Mouse (Mus musculus) bone marrow macrophage, adult 2 months (primary cell): Measurements from ENCODE around the gene Gm20422.

Experiments
- CTCF ChIP-seq: IDR thresholded peaks from 2 replicates; pipeline ENCODE4 v1.5.1; 2012; ENCODE audit warnings: low read depth, mild to moderate bottlenecking, low read length, moderate library complexity
- POLR2A ChIP-seq: IDR thresholded peaks from 2 replicates; pipeline ENCODE4 v1.6.1; 2012; ENCODE audit warnings: mild to moderate bottlenecking, low read depth, low read length, borderline replicate concordance

- TF ChIP-seq CTCF (no peak), POLR2A (no peak)
Observed at GRCm38 (mm10) chr8:69735495-69735894, 39.2 kb downstream of the Gm20422 start.
